Mouse (Mus musculus): Measurements from ENCODE around the gene 1700025G04Rik.

The 1700025G04Rik gene

DNA sequence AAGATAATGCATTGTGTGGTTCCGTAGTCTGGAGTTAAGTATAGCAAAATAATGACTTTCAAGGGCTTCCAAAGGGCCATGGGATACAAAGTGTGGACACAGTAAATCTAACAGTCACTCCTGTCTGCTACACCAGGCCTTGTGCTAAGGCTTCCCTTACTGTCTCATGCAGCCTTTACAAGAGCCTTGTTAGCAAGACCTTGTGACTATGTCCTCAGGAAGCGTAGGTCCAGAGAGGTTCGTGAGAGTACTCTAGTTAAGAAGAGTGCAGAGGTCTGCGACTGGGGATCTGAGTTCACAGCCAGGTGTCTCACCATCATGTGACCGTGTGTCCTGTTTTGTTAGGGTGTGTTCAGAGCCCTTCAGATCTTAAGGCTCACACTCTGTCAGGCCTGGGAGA, 121.8 kb downstream of the 1700025G04Rik start:
- in situ Hi-C loops (cut with MboI; ENCODE audit: low sequenced_read_pairs) = no loop called here

DNA sequence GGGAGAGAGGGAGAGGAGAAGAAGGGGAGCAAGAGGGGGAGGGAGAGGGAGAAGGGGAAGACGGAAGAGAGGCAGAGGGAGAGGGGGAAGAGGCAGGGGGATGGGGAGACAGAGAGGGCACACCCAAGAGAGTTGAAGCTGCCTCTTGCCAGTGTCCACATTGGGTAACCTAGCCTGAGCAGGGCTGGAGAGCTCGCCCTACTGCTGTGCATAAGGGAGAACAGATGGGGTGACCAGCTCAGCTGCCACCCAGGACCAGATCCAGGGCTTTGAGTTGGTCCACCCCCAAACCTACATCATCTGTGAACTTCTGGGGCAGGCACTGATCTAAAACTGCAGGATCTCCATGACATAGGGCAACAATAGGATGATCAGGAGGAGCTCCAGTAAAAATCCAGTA, 125.1 kb downstream of the 1700025G04Rik start:
- in situ Hi-C loops (cut with MboI; ENCODE audit: low sequenced_read_pairs) = no loop called here

DNA sequence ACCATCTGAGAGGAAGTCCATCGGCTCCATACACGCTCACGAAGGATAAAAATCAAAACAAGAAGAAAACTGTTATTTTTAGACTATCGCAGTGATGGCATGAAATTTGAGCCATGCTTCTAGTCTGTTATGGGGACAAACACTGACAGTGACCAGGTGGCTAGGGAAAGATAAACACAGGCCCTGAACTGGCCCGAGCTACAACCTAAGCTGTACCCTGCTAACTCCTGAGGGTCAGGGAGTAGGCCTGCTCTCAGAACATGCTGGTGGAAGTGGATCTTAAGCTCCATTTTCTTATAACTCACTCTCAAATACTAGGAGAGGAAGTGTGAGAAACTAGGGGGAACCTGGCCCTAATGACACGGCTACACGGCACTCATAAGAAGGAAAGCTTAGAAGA, 126.7 kb downstream of the 1700025G04Rik start:
- in situ Hi-C loops (cut with MboI; ENCODE audit: low sequenced_read_pairs) = no loop called here

DNA sequence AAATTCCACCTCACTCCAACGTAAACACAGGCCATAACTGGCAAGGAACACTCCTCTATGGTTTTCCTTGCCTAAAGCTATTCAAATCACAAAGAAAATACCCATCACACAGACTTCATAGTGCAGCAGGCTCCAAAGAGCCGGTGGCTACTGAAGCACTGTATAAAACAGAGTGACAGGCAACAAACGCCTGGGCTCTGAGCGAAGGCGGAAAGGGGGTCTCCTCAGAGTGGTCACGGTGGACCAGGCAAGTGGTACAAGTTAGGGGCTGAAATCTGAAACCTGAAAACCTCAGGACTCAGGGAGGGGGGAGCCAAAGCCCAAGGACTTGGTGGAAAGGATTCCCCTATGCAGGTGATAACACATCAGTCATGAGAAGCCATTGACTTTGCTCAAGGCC, 127.8 kb downstream of the 1700025G04Rik start:
- in situ Hi-C loops (cut with MboI; ENCODE audit: low sequenced_read_pairs) = no loop called here

DNA sequence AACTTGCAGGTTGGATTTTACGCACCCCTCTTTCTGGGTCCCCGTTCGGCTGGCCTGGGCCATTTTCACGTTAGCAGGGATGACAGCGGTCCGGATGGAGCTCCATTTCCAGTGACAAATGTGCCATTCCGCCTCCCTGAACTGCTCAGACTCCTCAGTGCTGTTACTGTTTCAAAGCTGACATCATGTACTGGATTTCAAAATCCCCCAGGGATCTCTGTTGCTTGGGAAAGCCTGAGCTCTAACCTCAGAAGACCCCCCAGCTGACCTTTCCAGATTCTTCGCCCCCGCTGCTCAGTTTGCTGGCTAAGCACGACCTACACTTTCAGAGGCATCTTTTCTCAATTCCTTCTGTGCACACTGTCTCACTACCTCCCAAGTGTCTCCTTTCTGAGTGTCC, 128.7 kb downstream of the 1700025G04Rik start:
- in situ Hi-C loops (cut with MboI; ENCODE audit: low sequenced_read_pairs) = no loop called here

DNA sequence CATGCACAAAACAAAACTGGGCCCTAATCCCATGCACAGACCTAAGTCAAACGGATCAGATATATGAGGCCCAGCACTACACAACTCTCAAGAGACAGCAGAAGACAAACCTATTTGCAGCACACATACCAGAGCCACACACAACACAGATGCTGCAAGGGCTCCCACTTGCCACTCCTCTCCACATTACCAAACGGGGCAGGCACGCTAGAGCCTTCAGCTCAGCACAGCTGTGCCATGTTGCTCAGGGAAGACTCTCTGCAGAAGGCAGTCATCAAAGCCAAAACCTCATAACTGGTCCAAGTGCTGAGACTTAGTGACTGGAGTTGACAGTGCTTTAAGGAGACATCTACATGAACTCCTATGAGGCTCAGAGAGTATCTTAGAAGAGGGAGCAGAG, 130.9 kb downstream of the 1700025G04Rik start:
- in situ Hi-C loops (cut with MboI; ENCODE audit: low sequenced_read_pairs) = no loop called here

DNA sequence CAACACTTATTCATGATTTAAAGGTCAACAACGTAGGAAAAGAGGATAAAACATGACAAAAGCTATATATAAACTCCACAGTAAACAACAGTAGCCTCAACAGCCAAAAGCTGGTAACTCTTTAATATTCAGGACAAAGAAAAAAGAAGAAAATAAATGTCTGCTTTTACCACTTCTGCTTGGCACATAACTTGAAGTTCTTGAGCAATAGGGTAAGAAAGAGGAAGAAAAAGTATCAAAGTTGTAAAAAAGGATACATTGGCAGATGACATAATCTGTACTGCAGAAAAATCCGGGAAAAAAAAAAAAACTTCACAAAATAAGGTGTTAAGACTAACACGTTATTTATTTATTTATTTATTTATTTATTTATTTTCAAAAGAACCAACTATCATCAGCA, 131.5 kb downstream of the 1700025G04Rik start:
- in situ Hi-C loops (cut with MboI; ENCODE audit: low sequenced_read_pairs) = no loop called here

DNA sequence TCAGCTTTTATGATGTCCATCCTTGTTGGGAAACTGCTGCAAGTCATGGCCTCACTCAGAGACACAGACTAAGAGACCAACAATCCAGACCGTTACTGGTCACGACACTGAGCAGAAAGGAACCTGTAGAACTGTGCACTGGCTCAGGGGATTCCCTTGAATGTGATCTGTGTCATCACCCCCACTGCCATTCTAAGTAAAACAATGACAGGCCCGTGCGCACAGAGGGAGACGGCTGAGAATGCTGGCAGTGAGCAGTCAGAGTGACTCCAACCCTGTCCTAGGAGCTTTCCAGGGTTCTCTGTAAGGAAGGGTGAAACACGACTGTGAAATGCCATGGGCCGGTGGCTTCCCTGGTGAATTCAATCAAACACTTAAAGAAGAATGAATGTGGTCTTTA, 132.3 kb downstream of the 1700025G04Rik start:
- in situ Hi-C loops (cut with MboI; ENCODE audit: low sequenced_read_pairs) = no loop called here

DNA sequence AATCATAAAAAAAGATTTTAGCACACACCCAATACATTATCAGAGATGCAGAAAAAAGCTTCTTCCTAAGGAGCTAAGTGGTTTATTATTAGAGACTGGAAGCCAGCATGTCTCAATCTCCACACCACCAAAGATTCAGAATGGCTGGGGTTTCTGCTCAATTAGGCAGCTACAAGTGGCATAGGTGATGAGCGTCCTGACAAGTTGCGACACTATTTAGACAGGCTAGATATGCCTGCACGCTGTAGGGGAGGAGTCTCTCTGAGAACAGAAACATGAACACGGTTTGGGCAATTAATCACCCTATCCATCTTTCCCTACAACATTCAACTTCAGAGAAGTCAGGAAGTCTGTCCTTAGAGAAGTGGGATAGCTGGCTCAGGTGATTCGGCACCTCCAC, 134.1 kb downstream of the 1700025G04Rik start:
- in situ Hi-C loops (cut with MboI; ENCODE audit: low sequenced_read_pairs) = no loop called here

DNA sequence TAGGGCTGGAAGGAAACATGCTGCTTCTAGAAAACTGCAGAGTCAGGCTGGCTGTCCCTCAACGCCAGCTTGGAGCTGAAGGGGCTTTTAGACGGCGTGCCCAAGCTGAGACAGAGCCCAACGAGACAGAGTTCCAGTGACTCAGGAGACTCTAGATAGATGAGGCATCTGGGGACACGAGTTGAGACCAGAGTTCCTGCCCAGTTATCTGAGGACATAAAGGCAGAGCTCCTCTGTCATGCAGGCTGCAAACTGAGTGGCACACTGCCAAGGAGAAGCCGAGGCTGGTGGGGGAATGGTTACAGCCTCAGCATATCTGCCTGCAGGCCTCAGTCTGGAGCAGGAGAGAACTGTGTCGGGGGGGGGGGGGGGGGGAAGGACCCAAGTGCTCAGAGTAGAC, 136.4 kb downstream of the 1700025G04Rik start:
- in situ Hi-C loops (cut with MboI; ENCODE audit: low sequenced_read_pairs) = no loop called here

DNA sequence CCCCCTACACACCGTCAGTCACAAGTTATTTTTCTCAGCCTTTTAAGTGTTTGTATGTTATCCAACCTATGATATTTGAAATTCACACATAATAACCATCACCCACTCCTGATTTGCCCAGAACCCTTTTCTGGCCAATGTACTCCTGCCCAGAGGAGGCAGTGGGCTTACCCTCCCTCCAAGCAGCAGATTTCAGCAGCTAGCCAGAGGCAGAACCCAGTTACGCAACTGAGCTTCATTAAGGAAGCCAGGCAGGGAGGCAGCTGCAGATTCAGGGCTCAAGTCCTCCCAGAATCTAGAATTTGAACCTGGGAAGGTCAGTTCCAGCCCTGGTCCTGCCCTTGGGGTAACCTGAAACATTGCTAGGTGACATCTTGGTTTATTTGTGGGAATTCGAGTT, 141.9 kb downstream of the 1700025G04Rik start:
- in situ Hi-C loops (cut with MboI; ENCODE audit: low sequenced_read_pairs) = no loop called here

DNA sequence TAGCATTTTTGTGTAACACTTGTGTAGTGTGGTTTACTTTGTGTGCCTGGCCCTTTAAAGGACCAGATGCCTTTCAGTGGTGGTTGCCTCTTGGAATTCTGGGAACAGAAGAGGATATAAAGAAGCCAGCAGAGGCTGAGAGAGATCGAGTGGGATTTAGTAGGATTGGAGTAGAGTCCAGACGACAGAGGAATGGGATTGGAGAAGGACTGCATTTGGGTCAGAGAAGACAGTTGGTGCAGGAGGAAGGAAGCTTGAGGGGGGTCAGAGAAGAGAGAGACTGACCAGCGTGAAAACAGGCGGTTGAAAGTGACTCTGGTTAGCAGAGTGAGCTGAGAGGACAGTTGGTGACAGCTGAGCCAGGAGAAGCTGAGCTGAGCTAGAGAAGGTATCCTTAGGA, 142.4 kb downstream of the 1700025G04Rik start:
- in situ Hi-C loops (cut with MboI; ENCODE audit: low sequenced_read_pairs) = no loop called here

DNA sequence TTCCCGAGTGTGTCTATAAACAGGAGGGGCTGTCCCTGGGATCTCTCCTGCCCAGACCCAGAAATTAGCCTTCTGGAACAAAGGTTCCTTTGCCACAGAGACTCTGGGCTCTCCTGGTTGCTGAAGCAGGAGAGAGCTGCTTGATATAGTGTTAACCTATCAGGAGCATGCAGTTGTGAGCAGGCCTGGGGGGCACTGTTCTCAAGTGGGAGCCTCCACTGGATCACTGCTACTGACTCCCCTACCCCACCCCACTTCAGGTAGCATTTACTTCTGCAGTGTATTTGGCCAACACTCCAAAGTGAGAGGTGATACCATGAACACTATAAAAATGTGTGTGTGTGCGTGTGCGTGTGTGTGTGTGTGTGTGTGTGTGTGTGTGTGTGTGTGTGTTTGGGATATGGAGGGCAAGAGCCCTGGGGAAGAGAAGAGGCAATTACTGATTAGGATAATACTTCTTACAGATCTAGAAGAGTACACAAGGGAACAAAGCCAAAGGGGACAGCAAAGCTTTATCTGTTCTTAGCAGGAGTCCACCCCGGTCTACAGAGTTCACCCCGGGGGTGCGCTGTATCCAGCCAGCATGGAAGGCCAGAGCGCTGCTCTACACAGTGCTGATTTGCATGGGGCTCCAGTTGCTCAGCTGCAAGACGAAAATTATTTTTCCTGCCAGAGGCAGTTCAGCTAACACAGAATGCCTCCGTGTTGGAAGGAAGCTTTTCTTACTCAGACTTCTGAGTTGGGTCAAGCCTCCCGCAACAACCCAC, 145.3 kb downstream of the 1700025G04Rik start:
- in situ Hi-C loops (cut with MboI; ENCODE audit: low sequenced_read_pairs) = no loop called here

DNA sequence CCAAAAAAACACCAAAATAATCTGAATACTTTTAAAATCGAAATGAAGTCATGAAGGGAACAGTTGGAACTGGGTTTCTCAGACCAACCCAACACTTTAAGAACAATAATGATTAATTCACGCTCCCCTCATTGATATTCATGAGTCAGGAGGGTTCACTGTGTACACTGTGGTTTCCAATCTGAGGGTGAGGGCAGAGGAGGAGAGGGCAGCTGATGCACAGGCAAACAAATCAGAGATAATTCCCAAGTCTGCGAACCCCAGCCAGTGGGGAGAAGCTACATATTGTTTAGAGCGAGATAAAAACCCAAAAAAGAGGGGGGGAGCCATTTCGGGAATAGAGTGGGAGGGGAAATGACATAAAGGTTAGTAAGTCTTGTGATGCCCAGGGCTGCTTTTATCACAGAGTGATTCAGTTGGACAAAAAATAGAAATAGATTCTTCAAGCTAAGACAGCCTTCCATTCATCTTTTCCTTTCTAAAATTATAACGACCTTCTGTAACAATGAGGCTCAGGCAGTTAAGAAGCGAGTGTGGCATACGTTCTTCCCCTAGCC, 146.2 kb downstream of the 1700025G04Rik start:
- in situ Hi-C loops (cut with MboI; ENCODE audit: low sequenced_read_pairs) = no loop called here

DNA sequence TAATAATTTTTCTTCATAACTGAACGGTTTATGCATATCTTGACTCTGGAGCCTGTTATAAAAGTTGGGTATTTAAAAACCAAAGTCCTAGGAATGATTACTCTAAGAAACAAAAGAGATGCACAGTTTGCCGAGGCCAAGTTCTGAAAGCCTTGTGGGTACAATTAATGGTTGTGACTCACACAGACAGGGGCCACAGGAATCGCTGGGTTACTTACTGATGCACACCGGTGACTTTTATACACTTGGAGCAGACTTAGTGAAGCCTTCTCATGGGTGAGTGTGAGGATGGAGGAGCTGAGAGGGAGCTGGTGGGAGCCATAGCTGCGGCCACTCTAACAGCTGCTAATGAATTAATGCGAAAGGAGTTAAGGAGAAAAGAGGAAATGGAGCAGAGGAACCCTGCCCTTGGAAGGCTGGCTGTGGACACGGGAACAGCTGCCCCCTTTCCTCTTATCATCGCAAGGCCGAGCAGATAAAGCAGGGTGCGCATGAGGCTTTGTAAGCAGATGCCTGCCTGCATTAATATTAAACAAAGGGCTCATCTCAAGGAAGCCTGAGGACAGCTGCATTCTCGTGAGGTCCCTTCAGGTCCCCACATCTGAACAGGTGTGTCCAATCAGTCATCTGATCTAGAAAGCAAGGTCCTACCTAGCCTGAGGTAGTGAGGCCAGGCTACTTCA, 146.8 kb downstream of the 1700025G04Rik start:
- in situ Hi-C loops (cut with MboI; ENCODE audit: low sequenced_read_pairs) = no loop called here

DNA sequence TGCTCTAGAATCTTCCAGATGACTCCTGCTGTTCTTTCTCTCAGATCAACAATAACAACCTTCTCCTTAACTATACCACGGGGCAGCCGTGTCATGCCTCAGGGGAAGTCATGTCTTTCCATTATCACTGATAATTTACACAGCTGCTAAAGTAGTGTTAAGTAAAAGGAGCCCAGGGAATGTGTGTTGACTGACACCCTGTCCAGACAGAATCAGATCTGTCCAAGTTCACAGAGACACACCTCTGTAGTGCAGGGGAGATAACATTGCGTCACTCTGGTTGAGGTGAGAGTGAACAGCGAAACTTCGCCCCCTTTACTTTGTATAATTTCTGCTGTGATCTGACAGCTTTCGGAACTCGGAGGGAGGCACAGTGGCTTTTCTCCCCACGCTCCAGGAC, 149.9 kb downstream of the 1700025G04Rik start:
- in situ Hi-C loops (cut with MboI; ENCODE audit: low sequenced_read_pairs) = no loop called here

DNA sequence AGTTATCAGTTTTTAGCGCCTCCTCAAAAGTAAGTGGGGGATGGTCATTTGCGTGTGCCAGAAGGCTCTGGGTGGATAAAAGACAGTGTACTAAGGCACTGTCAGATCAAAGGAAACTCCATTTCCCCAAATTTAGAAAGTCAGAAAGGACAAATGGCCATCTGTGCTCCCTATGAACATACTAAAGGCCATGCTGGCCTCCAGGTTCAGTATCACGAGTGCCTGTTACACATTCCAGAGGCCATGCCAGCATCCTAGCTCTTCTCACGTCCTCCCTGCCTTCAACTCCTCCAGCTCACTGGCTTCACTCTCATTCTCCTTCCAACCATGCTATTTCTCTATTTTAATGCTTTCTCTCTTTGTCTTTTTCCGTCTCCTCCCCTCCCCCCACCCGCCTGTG, 150.4 kb downstream of the 1700025G04Rik start:
- in situ Hi-C loops (cut with MboI; ENCODE audit: low sequenced_read_pairs) = no loop called here

DNA sequence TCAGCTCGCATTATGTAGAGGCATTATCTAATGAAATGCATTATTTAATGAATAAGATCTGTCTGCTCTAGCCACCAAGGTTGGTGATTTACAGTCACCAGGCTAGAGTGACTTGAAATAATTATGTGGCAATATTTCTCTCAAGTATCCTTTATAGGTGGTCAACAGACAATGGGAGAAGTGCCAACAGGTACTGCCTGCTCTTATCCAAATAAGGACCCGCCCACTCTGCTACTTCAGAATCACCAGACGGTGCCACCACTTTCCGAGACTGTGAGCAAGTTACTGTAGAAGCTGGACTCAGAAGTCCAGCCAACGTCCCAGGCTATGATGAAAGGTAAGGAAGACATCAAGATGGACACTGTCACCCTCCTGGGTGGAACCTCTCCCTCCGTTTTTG, 156.3 kb downstream of the 1700025G04Rik start:
- in situ Hi-C loops (cut with MboI; ENCODE audit: low sequenced_read_pairs) = no loop called here

DNA sequence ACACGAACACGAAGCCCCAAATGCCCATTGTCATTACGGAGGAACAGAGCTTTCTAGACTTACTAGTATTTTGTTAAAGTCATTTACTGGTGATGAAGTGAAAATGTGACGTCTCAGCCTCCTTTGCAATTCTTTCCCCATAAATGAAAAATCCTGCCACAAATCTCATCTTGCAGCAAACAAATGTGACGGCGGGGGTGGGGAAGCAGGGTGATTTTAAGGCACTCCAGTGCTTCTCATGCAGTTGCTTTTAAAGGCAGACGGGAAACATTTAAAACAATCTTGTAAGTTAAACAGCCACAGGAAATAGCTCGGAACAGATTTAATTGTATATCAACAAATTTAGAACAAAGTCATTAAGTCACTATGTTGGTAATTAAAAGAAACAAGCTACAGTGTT, 163.1 kb downstream of the 1700025G04Rik start:
- in situ Hi-C loops (cut with MboI; ENCODE audit: low sequenced_read_pairs) = no loop called here

DNA sequence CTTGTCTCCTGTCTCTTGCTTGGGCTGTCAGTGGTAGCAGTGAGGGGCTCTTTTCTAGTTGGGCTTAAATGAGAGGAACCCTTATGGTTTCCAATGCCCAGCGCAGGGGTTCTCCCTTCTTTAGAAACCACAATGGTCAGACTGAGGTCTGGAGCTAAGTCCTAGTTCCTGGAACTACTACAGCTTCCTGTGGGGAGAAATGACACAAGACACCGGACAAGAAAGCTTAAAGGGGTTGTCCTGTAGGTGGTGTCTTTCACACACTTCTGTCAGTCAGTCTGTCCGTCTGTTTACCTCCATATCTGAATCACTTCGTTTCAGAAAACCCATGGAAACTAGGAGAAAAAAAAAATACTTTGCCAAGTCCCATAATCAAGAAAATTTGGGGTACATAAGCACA, 163.8 kb downstream of the 1700025G04Rik start:
- in situ Hi-C loops (cut with MboI; ENCODE audit: low sequenced_read_pairs) = no loop called here

DNA sequence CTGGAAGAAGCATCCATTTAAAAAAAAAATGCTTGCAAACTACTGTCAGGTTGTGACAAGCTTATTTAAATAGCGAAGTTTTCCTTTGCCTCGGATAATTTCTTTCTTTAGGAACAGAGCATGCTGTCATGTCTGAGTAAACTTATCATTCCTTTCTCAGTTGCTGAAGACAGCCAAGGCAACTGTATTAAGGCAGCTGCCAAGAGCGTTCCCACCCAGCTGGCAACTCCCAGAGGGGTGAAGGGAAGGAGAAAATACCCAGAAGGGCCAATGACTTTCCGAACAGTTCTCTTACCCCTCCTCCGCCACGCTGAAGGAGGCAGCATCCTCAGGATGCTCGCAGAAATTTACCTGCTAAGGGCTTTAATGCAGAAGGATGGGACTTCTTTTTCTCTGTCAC, 164.2 kb downstream of the 1700025G04Rik start:
- in situ Hi-C loops (cut with MboI; ENCODE audit: low sequenced_read_pairs) = no loop called here

DNA sequence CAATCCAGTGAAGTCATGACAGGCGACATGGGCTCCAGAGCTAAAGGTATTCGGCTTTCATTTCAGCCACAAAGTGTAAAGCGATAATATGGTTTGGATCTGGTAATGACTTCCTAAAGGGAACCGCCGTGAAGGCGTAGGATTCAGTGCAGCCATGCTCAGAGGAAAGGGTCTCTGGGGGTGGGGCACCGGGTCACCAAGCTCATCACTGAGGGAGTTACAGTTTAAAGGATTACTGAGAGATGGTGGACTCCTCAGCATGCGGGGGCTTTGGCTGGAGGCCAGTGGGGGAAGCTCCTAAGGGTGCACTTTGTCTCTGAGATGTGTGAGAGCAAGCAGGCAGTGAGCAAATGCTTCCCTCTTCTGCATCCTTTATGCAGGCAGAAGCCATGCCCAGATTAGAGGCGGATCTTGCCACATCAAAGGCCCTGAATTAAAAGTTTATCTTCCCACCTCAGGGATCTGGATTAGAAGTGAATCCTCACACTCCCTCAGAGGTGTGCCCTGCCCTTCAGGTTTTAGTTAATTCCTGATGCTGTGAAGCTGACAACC, 171.0 kb downstream of the 1700025G04Rik start:
- in situ Hi-C loops (cut with MboI; ENCODE audit: low sequenced_read_pairs) = no loop called here
